Mouse (Mus musculus): ENCODE measurements around the gene Krtap3-2. TPM values are rescaled to one million over a fixed set of nuclear protein-coding genes. Genes with fewer than 3 reads are reported as not detected.

Krtap3-2 gene
- polyA plus RNA-seq, 1 experiment from 2014 or later = not detected

GRCm38 (mm10) chr11:99559366-99559765, 2.7 kb upstream of the Krtap3-2 start, which contains the start of gene Gm11939:
Gene Gm11939, minus strand, starts transcription at chr11:99559466.
- H3K4me3 ChIP-seq = no peak within 1 kb of the TSS
- H3K27ac ChIP-seq (replicated peaks) = no peak within 1 kb of the TSS
- H3K9me3 ChIP-seq (replicated peaks) = no peaks in the 10 kb centered on the region
- no peaks in the 10 kb centered on the region for H3K4me1 ChIP-seq
- no peak for DNase-seq (ENCODE audit: low spot score)
- no peaks in the 10 kb centered on the region for H3K27me3 ChIP-seq (ENCODE audit: low read depth, poor library complexity, severe bottlenecking)
- no peaks in the 10 kb centered on the region for H3K36me3 ChIP-seq
- 91% methylated on average over 9 of the region's 9 CpGs for WGBS

DNA sequence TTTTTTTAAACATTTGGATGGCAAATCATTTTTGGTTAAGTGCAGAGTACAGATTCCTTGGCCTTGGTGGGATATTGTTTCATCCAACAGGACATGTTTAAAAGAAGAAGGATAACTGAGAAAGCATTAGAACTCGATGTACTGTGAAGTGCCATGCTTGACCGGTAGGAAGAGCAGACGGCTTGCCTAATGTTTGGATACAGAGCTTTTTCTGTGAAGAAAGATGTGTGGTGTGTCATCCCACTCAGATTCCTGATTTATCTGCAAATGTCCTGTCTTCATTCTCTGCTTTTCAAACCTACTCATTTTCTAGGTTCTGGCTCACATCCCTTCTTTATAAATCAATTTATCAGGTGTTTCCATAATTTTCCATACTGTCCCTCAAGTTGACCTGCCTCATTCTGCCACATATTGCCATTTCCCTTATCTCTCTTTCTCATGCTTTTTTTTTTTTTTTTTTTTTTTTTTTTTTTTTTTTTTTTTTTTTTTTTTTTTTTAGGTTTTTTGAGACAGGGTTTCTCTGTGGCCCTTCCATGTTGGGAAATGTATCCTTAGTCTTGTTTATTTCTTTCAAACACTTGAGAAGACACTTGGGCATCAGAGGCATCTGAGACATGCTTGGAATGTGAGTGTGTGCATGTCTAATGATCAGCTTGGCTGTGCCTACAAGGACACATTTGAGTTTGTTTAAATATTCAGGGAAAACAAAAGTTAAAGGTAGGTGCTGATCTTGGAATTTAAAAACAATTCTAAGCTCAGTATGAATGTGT, 1.5 kb upstream of the Krtap3-2 start:
- H3K27me3 ChIP-seq (ENCODE audit: low read depth, poor library complexity, severe bottlenecking) = no peaks in the 10 kb centered on the region
- WGBS = 82% methylated on average over 3 of the region's 3 CpGs

DNA sequence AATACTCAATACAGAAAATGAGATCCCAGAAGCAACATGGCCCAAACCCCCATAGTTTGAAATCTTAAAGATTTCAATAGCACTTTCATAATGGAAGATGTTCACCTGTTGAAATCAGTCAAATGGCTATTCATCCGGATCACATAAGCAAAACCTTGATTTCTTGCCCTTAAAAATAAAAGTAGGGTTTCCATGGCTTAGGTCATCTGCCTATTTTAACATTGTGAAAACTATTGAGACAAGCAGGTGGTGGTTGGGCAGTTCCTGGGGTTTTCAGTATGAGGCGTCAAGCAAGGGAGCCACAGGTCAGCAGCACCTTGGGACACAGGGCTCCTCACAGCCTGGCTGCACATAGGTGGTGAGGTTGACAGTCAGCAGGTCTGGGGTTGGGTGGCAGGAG, 458 bp downstream of the Krtap3-2 start:
- H3K4me3 ChIP-seq = no peak overlapping the region
- no peaks in the 10 kb centered on the region for H3K9me3 ChIP-seq (replicated peaks)
- 86% methylated on average over 2 of the region's 2 CpGs for WGBS
- no peaks in the 10 kb centered on the region for H3K36me3 ChIP-seq
- no peak overlapping the region for H3K27ac ChIP-seq (replicated peaks)
- H3K27me3 ChIP-seq (ENCODE audit: low read depth, poor library complexity, severe bottlenecking) = no peaks in the 10 kb centered on the region
- H3K4me1 ChIP-seq = no peaks in the 10 kb centered on the region
- no peak for DNase-seq (ENCODE audit: low spot score)

More for the DNA sequence above, 1.5 kb upstream of the Krtap3-2 start:
- H3K4me3 ChIP-seq = no peak overlapping the region
- H3K9me3 ChIP-seq (replicated peaks) = no peaks in the 10 kb centered on the region
- no peak overlapping the region for H3K27ac ChIP-seq (replicated peaks)
- no peaks in the 10 kb centered on the region for H3K36me3 ChIP-seq
- DNase-seq (ENCODE audit: low spot score) = no peak
- H3K4me1 ChIP-seq = no peaks in the 10 kb centered on the region

- DNase-seq (ENCODE audit: low spot score) = no peak
Measured at GRCm38 (mm10) chr11:99550765-99551164, 5.9 kb downstream of the Krtap3-2 start, which contains the start of gene Krtap3-3. Gene Krtap3-3, minus strand, starts transcription at chr11:99550865.

DNA sequence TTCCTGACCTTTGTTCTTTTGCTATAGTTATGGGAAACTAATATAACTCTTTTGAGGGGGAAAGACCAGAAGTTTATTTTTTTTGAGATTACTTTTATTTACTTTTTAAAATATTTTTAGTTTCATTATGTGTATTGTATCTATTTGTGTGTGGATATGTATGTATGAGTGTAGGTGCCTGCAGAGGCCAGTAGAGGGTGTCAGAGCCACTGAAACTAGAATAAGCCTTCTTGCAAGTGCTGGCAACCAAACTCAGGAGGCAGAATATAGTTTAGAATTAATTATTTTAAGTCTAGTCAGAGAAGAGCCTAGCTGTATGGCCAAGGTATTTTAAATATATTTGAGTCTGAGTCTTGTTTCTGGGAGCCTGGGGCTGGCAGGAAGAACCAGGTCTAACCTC, 8.8 kb downstream of the Krtap3-2 start:
- H3K4me3 ChIP-seq = no peak overlapping the region
- DNase-seq (ENCODE audit: low spot score) = no peak
- H3K27ac ChIP-seq (replicated peaks) = no peak overlapping the region
- no peaks in the 10 kb centered on the region for H3K9me3 ChIP-seq (replicated peaks)
- H3K36me3 ChIP-seq = no peaks in the 10 kb centered on the region
- no peaks in the 10 kb centered on the region for H3K4me1 ChIP-seq
- no peaks in the 10 kb centered on the region for H3K27me3 ChIP-seq (ENCODE audit: low read depth, poor library complexity, severe bottlenecking)

More at GRCm38 (mm10) chr11:99550765-99551164, 5.9 kb downstream of the Krtap3-2 start, which contains the start of gene Krtap3-3:
- Histone ChIP-seq H3K27me3 (ENCODE audit: low read depth, poor library complexity, severe bottlenecking) (no peaks in the 10 kb centered on the region), H3K4me3 (no peak within 1 kb of the TSS), H3K9me3 (replicated peaks) (no peaks in the 10 kb centered on the region), H3K4me1 (no peaks in the 10 kb centered on the region), H3K27ac (replicated peaks) (no peak within 1 kb of the TSS), H3K36me3 (no peaks in the 10 kb centered on the region)
- 88% methylated on average over 4 of the region's 4 CpGs for WGBS

GRCm38 (mm10) chr11:99539721-99540120, 16.9 kb downstream of the Krtap3-2 start:
- Histone ChIP-seq H3K27ac (replicated peaks) (no peak overlapping the region), H3K36me3 (no peaks in the 10 kb centered on the region), H3K4me3 (no peak overlapping the region), H3K9me3 (replicated peaks) (no peaks in the 10 kb centered on the region), H3K4me1 (no peaks in the 10 kb centered on the region), H3K27me3 (ENCODE audit: low read depth, poor library complexity, severe bottlenecking) (no peaks in the 10 kb centered on the region)
- DNase-seq (ENCODE audit: low spot score) = no peak
- WGBS = 85% methylated on average over 9 of the region's 9 CpGs

DNA sequence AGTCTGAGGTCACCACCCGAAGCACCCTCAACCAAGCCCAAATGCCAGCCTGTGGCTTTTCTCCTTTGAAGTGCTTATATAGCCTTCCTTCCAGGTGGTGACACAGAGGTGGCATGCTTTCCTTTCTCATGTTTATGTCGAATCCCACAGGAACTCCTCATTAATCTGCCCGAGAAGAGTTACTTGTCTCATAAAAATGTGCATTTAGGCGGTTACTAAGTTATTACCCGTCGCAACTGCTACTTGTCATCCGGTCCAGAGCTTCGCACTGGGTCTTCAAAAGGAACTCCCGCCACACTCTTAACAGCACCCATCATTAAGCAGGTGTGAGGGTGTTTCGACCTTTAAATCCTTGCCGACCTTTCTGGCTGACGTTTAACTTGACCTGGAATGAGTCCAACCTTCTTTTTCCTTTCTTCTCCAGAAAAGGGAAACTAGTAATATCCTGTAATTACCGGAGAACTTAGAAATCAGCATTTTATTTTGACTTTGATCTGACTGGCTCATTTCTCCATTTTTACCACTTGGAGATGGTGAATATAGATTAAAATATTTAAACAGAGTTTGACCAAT, 35.3 kb downstream of the Krtap3-2 start, which contains the start of gene Krt39:
Krt39 (minus strand) TSS at position 51 of the 573 bp plus-strand sequence.
- Histone ChIP-seq H3K4me3 (no peak within 1 kb of the TSS), H3K36me3 (no peaks in the 10 kb centered on the region), H3K9me3 (replicated peaks) (no peaks in the 10 kb centered on the region), H3K27me3 (ENCODE audit: low read depth, poor library complexity, severe bottlenecking) (no peaks in the 10 kb centered on the region), H3K27ac (replicated peaks) (no peak within 1 kb of the TSS), H3K4me1 (no peaks in the 10 kb centered on the region)
- no peak for DNase-seq (ENCODE audit: low spot score)
- 90% methylated on average over 13 of the region's 13 CpGs for WGBS

- Histone ChIP-seq H3K36me3 (no peaks in the 10 kb centered on the region), H3K9me3 (replicated peaks) (no peaks in the 10 kb centered on the region), H3K27me3 (ENCODE audit: low read depth, poor library complexity, severe bottlenecking) (no peaks in the 10 kb centered on the region), H3K27ac (replicated peaks) (no peak overlapping the region), H3K4me3 (no peak overlapping the region), H3K4me1 (no peaks in the 10 kb centered on the region)
- WGBS = 89% methylated on average over 8 of the region's 8 CpGs
- DNase-seq (ENCODE audit: low spot score) = no peak
Measured at GRCm38 (mm10) chr11:99514098-99514497, 42.6 kb downstream of the Krtap3-2 start.

Other genes starting within 250 kb of the Krtap3-2 start
- gene Krt25, start 233.9 kb downstream of the Krtap3-2 start, polyA plus RNA-seq (2016; fragmentation: Nextera tagmentation; extraction: Ambion mirVana) = not detected in 2 replicates
- gene Krt26, start 218.9 kb downstream of the Krtap3-2 start, polyA plus RNA-seq (2016; fragmentation: Nextera tagmentation; extraction: Ambion mirVana) = 0.21 and 0.60 TPM in 2 replicates
- gene Krt27, start 205.7 kb downstream of the Krtap3-2 start, polyA plus RNA-seq (2016; fragmentation: Nextera tagmentation; extraction: Ambion mirVana) = not detected in 2 replicates
- gene Krt28, start 181.9 kb downstream of the Krtap3-2 start, polyA plus RNA-seq (2016; fragmentation: Nextera tagmentation; extraction: Ambion mirVana) = 0.21 and 0.32 TPM in 2 replicates
- gene Krt10, start 167.5 kb downstream of the Krtap3-2 start, polyA plus RNA-seq (2016; fragmentation: Nextera tagmentation; extraction: Ambion mirVana) = 24.0 and 27.6 TPM in 2 replicates
- gene Krt12, start 134.6 kb downstream of the Krtap3-2 start, polyA plus RNA-seq (2016; fragmentation: Nextera tagmentation; extraction: Ambion mirVana) = not detected in 2 replicates
- gene Krt20, start 118.7 kb downstream of the Krtap3-2 start, polyA plus RNA-seq (2016; fragmentation: Nextera tagmentation; extraction: Ambion mirVana) = 0.65 and 0.68 TPM in 2 replicates
- not detected in 2 replicates for gene Krt23, start 63.7 kb downstream of the Krtap3-2 start, polyA plus RNA-seq (2016; fragmentation: Nextera tagmentation; extraction: Ambion mirVana)
- gene Krt39, start 35.5 kb downstream of the Krtap3-2 start, polyA plus RNA-seq (2016; fragmentation: Nextera tagmentation; extraction: Ambion mirVana) = not detected in 2 replicates
- not detected in 2 replicates for gene Krt40, start 13.7 kb downstream of the Krtap3-2 start, polyA plus RNA-seq (2016; fragmentation: Nextera tagmentation; extraction: Ambion mirVana)
- not detected in 2 replicates for gene Krtap3-3, start 6.0 kb downstream of the Krtap3-2 start, polyA plus RNA-seq (2016; fragmentation: Nextera tagmentation; extraction: Ambion mirVana)
- not detected in 2 replicates for gene Gm11939, start 2.6 kb upstream of the Krtap3-2 start, polyA plus RNA-seq (2016; fragmentation: Nextera tagmentation; extraction: Ambion mirVana)
- gene Krtap3-1, start 9.8 kb upstream of the Krtap3-2 start, polyA plus RNA-seq (2016; fragmentation: Nextera tagmentation; extraction: Ambion mirVana) = not detected in 2 replicates
- gene Krtap1-5, start 24.2 kb upstream of the Krtap3-2 start, polyA plus RNA-seq (2016; fragmentation: Nextera tagmentation; extraction: Ambion mirVana) = not detected in 2 replicates
- gene Krtap1-4, start 26.8 kb upstream of the Krtap3-2 start, polyA plus RNA-seq (2016; fragmentation: Nextera tagmentation; extraction: Ambion mirVana) = not detected in 2 replicates
- gene Krtap1-3, start 34.5 kb upstream of the Krtap3-2 start, polyA plus RNA-seq (2016; fragmentation: Nextera tagmentation; extraction: Ambion mirVana) = not detected in 2 replicates
- gene Krtap9-3, start 41.3 kb upstream of the Krtap3-2 start, polyA plus RNA-seq (2016; fragmentation: Nextera tagmentation; extraction: Ambion mirVana) = not detected in 2 replicates
- gene Gm11938, start 46.5 kb upstream of the Krtap3-2 start, polyA plus RNA-seq (2016; fragmentation: Nextera tagmentation; extraction: Ambion mirVana) = not detected in 2 replicates
- not detected in 2 replicates for gene Gm11937, start 53.3 kb upstream of the Krtap3-2 start, polyA plus RNA-seq (2016; fragmentation: Nextera tagmentation; extraction: Ambion mirVana)
- not detected in 2 replicates for gene Krtap2-4, start 58.0 kb upstream of the Krtap3-2 start, polyA plus RNA-seq (2016; fragmentation: Nextera tagmentation; extraction: Ambion mirVana)
- gene Gm11562, start 63.6 kb upstream of the Krtap3-2 start, polyA plus RNA-seq (2016; fragmentation: Nextera tagmentation; extraction: Ambion mirVana) = not detected in 2 replicates
- gene Krtap4-1, start 71.4 kb upstream of the Krtap3-2 start, polyA plus RNA-seq (2016; fragmentation: Nextera tagmentation; extraction: Ambion mirVana) = not detected in 2 replicates
- gene Krtap4-2, start 78.2 kb upstream of the Krtap3-2 start, polyA plus RNA-seq (2016; fragmentation: Nextera tagmentation; extraction: Ambion mirVana) = not detected in 2 replicates
- not detected in 2 replicates for gene Krtap4-7, start 87.2 kb upstream of the Krtap3-2 start, polyA plus RNA-seq (2016; fragmentation: Nextera tagmentation; extraction: Ambion mirVana)
- not detected in 2 replicates for gene Gm11555, start 93.4 kb upstream of the Krtap3-2 start, polyA plus RNA-seq (2016; fragmentation: Nextera tagmentation; extraction: Ambion mirVana)
- gene Gm11563, start 102.1 kb upstream of the Krtap3-2 start, polyA plus RNA-seq (2016; fragmentation: Nextera tagmentation; extraction: Ambion mirVana) = not detected in 2 replicates
- not detected in 2 replicates for gene Krtap4-6, start 109.1 kb upstream of the Krtap3-2 start, polyA plus RNA-seq (2016; fragmentation: Nextera tagmentation; extraction: Ambion mirVana)
- gene Gm14190, start 133.9 kb upstream of the Krtap3-2 start, polyA plus RNA-seq (2016; fragmentation: Nextera tagmentation; extraction: Ambion mirVana) = not detected in 2 replicates
- not detected in 2 replicates for gene Gm14180, start 177.4 kb upstream of the Krtap3-2 start, polyA plus RNA-seq (2016; fragmentation: Nextera tagmentation; extraction: Ambion mirVana)
- not detected in 2 replicates for gene Gm11595, start 216.1 kb upstream of the Krtap3-2 start, polyA plus RNA-seq (2016; fragmentation: Nextera tagmentation; extraction: Ambion mirVana)
- not detected in 2 replicates for gene Krtap4-8, start 223.9 kb upstream of the Krtap3-2 start, polyA plus RNA-seq (2016; fragmentation: Nextera tagmentation; extraction: Ambion mirVana)
- gene Krtap4-9, start 228.3 kb upstream of the Krtap3-2 start, polyA plus RNA-seq (2016; fragmentation: Nextera tagmentation; extraction: Ambion mirVana) = not detected in 2 replicates
- gene Gm11596, start 236.6 kb upstream of the Krtap3-2 start, polyA plus RNA-seq (2016; fragmentation: Nextera tagmentation; extraction: Ambion mirVana) = not detected in 2 replicates
- not detected in 2 replicates for gene Gm11569, start 242.1 kb upstream of the Krtap3-2 start, polyA plus RNA-seq (2016; fragmentation: Nextera tagmentation; extraction: Ambion mirVana)
- not detected in 2 replicates for gene Gm11554, start 247.6 kb upstream of the Krtap3-2 start, polyA plus RNA-seq (2016; fragmentation: Nextera tagmentation; extraction: Ambion mirVana)

All from midbrain, embryonic 10.5 days (tissue).